Mouse (Mus musculus): ENCODE data around the gene Sec14l1.

The Sec14l1 gene

GRCm38 (mm10) chr11:117148893-117149685, 34.1 kb downstream of the Sec14l1 start:
- no peak for ATAC-seq (ENCODE audit: insufficient number of reproducible peaks, low FRiP score, low TSS enrichment)

- ATAC-seq (ENCODE audit: insufficient number of reproducible peaks, low FRiP score, low TSS enrichment), result no peak
Measured at GRCm38 (mm10) chr11:117150467-117150966, 35.5 kb downstream of the Sec14l1 start.

- ATAC-seq (ENCODE audit: insufficient number of reproducible peaks, low FRiP score, low TSS enrichment), result no peak
Measured at GRCm38 (mm10) chr11:117151461-117151860, 36.5 kb downstream of the Sec14l1 start.

- no peak for ATAC-seq (ENCODE audit: insufficient number of reproducible peaks, low FRiP score, low TSS enrichment)
Measured at GRCm38 (mm10) chr11:117152541-117152940, 37.6 kb downstream of the Sec14l1 start.

- ATAC-seq (ENCODE audit: insufficient number of reproducible peaks, low FRiP score, low TSS enrichment), result no peak
Measured at GRCm38 (mm10) chr11:117153553-117153952, 38.6 kb downstream of the Sec14l1 start.

- no peak for ATAC-seq (ENCODE audit: insufficient number of reproducible peaks, low FRiP score, low TSS enrichment)
Measured at GRCm38 (mm10) chr11:117154088-117154815, 39.3 kb downstream of the Sec14l1 start.

GRCm38 (mm10) chr11:117156725-117157124, 41.8 kb downstream of the Sec14l1 start:
- no peak for ATAC-seq (ENCODE audit: insufficient number of reproducible peaks, low FRiP score, low TSS enrichment)

GRCm38 (mm10) chr11:117158343-117158742, 43.4 kb downstream of the Sec14l1 start:
- ATAC-seq (ENCODE audit: insufficient number of reproducible peaks, low FRiP score, low TSS enrichment), result no peak

GRCm38 (mm10) chr11:117159257-117159945, 44.4 kb downstream of the Sec14l1 start:
- no peak for ATAC-seq (ENCODE audit: insufficient number of reproducible peaks, low FRiP score, low TSS enrichment)

- no peak for ATAC-seq (ENCODE audit: insufficient number of reproducible peaks, low FRiP score, low TSS enrichment)
Measured at GRCm38 (mm10) chr11:117159946-117160307, 45.0 kb downstream of the Sec14l1 start.

GRCm38 (mm10) chr11:117160791-117161190, 45.8 kb downstream of the Sec14l1 start:
- ATAC-seq (ENCODE audit: insufficient number of reproducible peaks, low FRiP score, low TSS enrichment), result no peak

- ATAC-seq (ENCODE audit: insufficient number of reproducible peaks, low FRiP score, low TSS enrichment), result no peak
Measured at GRCm38 (mm10) chr11:117161574-117161973, 46.6 kb downstream of the Sec14l1 start.

GRCm38 (mm10) chr11:117163098-117163497, 48.1 kb downstream of the Sec14l1 start:
- peak; percentile 62; the same call in 1 of the 2 replicates for ATAC-seq (ENCODE audit: insufficient number of reproducible peaks, low FRiP score, low TSS enrichment)

GRCm38 (mm10) chr11:117163771-117164170, 48.8 kb downstream of the Sec14l1 start:
- ATAC-seq (ENCODE audit: insufficient number of reproducible peaks, low FRiP score, low TSS enrichment), result no peak

GRCm38 (mm10) chr11:117168278-117169087, 53.5 kb downstream of the Sec14l1 start:
- ATAC-seq (ENCODE audit: insufficient number of reproducible peaks, low FRiP score, low TSS enrichment), result no peak

- ATAC-seq (ENCODE audit: insufficient number of reproducible peaks, low FRiP score, low TSS enrichment), result 0 out of 2 replicates have a peak, but pooled peaks have one; percentile 33
Measured at GRCm38 (mm10) chr11:117169088-117169635, 54.2 kb downstream of the Sec14l1 start.

GRCm38 (mm10) chr11:117169801-117170565, 55.0 kb downstream of the Sec14l1 start:
- ATAC-seq (ENCODE audit: insufficient number of reproducible peaks, low FRiP score, low TSS enrichment), result no peak

- ATAC-seq (ENCODE audit: insufficient number of reproducible peaks, low FRiP score, low TSS enrichment), result no peak
Measured at GRCm38 (mm10) chr11:117174098-117174892, 59.3 kb downstream of the Sec14l1 start.
